Mouse (Mus musculus) neural tube, embryonic 11.5 days (tissue): ENCODE data around the gene Atf3. TPM values are rescaled to one million over a fixed set of nuclear protein-coding genes. Genes with fewer than 3 reads are reported as not detected.

ENCODE experiments used
- ATAC-seq: fragments of 200-750 bp; cut with Nextera tagmentation; 2 replicates; pipeline ENCODE4 v1.8.0; 2017; ENCODE audit warnings: moderate number of reproducible peaks, mild to moderate bottlenecking, moderate TSS enrichment, moderate library complexity; ENCODE audit not compliant: insufficient read depth, low FRiP score, low TSS enrichment
- DNase-seq: peaks from one replicate; pipeline ENCODE4 v3.0.0-alpha.2; 2015; ENCODE audit warnings: low spot score
- H3K27ac ChIP-seq: fragments of 300-500 bp; sonication (generic); 2 replicates; pipeline ENCODE4 v1.5.1; 2014; ENCODE audit warnings: low read depth, mild to moderate bottlenecking, low read length
- H3K27me3 ChIP-seq: fragments of 300-500 bp; sonication (generic); 2 replicates; pipeline ENCODE4 v1.6.1; 2014; ENCODE audit warnings: mild to moderate bottlenecking, low read length, mixed read lengths; ENCODE audit not compliant: control insufficient read depth, insufficient read depth
- H3K36me3 ChIP-seq: fragments of 300-500 bp; sonication (generic); 2 replicates; pipeline ENCODE4 v1.6.1; 2014; ENCODE audit warnings: mild to moderate bottlenecking, low read length, moderate library complexity, mixed read lengths; ENCODE audit not compliant: control insufficient read depth, insufficient read depth
- H3K4me1 ChIP-seq: fragments of 300-500 bp; sonication (generic); 2 replicates; pipeline ENCODE4 v1.6.1; 2014; ENCODE audit warnings: low read length, mixed read lengths; ENCODE audit not compliant: control insufficient read depth, insufficient read depth
- H3K4me2 ChIP-seq: fragments of 300-500 bp; sonication (generic); 2 replicates; pipeline ENCODE4 v1.6.1; 2014; ENCODE audit warnings: low read depth, mild to moderate bottlenecking, moderate library complexity
- H3K4me3 ChIP-seq: fragments of 300-500 bp; sonication (generic); 2 replicates; pipeline ENCODE4 v1.5.1; 2014; ENCODE audit warnings: low read depth, low read length
- H3K9ac ChIP-seq: fragments of 300-500 bp; sonication (generic); 2 replicates; pipeline ENCODE4 v1.6.1; 2014; ENCODE audit warnings: mild to moderate bottlenecking, low read length
- H3K9me3 ChIP-seq: fragments of 300-500 bp; sonication (generic); 2 replicates; pipeline ENCODE4 v1.6.1; 2016; ENCODE audit warnings: low read length; ENCODE audit not compliant: control insufficient read depth
- WGBS: fragments of 180-500 bp; shearing (Covaris S2); extraction: QIAGEN DNeasy Blood & Tissue Kit; methylation state at CpG from one replicate; pipeline ENCODE4 v1.1.7; 2014; 5-methylcytosine and 5-hydroxymethylcytosine counted together
- polyA plus RNA-seq: library from polyadenylated mRNA; unstranded; fragments of >200 nt; fragmentation: Nextera tagmentation; extraction: Ambion mirVana; gene quantifications from 2 replicates; pipeline ENCODE4 v1.2.1, GENCODE M21; 2014

Gene Atf3
- polyA plus RNA-seq, 1 experiment from 2014 or later, result 3.2 TPM

- no peak overlapping the region for H3K4me2 ChIP-seq
- no peaks in the 10 kb centered on the region for H3K36me3 ChIP-seq
- ATAC-seq (no peak), DNase-seq (no peak)
- no peak overlapping the region for H3K4me3 ChIP-seq
- no peak overlapping the region for H3K9ac ChIP-seq
- H3K4me1 ChIP-seq, result no peaks in the 10 kb centered on the region
- H3K27me3 ChIP-seq, result no peaks in the 10 kb centered on the region
- no peaks in the 10 kb centered on the region for H3K9me3 ChIP-seq
- no peak overlapping the region for H3K27ac ChIP-seq
- 57% methylated on average over 4 of the region's 4 CpGs for WGBS
Measured at GRCm38 (mm10) chr1:191135406-191135805, 82.4 kb downstream of the Atf3 start.

GRCm38 (mm10) chr1:191132934-191133333 lies 84.9 kb downstream of the Atf3 start:
- Histone ChIP-seq H3K9me3 (no peaks in the 10 kb centered on the region), H3K36me3 (no peaks in the 10 kb centered on the region), H3K9ac (no peak overlapping the region), H3K4me1 (no peaks in the 10 kb centered on the region), H3K4me3 (no peak overlapping the region), H3K27ac (no peak overlapping the region), H3K4me2 (no peak overlapping the region), H3K27me3 (no peaks in the 10 kb centered on the region)
- ATAC-seq (no peak), DNase-seq (no peak)
- WGBS, result 82% methylated on average over 5 of the region's 5 CpGs

DNA sequence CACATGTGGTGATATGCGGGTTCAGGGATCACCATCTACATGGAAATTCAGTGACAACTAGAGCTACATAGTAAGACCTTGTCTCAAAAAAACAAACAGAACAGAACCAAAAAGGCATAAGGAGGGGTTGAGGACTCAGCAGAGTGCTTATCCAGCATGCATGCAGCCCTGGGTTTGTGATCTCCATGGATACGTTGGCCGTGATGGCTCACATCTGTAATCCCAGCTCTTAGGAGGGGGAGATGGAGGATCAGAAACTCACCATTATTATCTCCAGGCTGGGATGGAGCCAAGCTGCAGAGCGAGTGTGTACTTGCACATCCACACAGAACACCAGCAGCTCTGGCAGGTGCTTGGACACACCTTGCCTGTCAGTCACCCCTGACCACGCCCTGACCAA lies 85.6 kb downstream of the Atf3 start:
- WGBS, result 79% methylated on average over 5 of the region's 5 CpGs
- H3K4me2 ChIP-seq, result no peak overlapping the region

GRCm38 (mm10) chr1:191131692-191132091 lies 86.1 kb downstream of the Atf3 start:
- H3K4me2 ChIP-seq, result no peak overlapping the region
- ATAC-seq, result no peak
- no peaks in the 10 kb centered on the region for H3K27me3 ChIP-seq
- DNase-seq, result no peak
- no peak overlapping the region for H3K27ac ChIP-seq
- 89% methylated on average over 2 of the region's 2 CpGs for WGBS
- H3K4me3 ChIP-seq, result no peak overlapping the region
- no peaks in the 10 kb centered on the region for H3K4me1 ChIP-seq
- no peak overlapping the region for H3K9ac ChIP-seq
- H3K9me3 ChIP-seq, result no peaks in the 10 kb centered on the region
- H3K36me3 ChIP-seq, result no peaks in the 10 kb centered on the region

More for the DNA sequence above, 85.6 kb downstream of the Atf3 start:
- Histone ChIP-seq H3K4me1 (no peaks in the 10 kb centered on the region), H3K36me3 (no peaks in the 10 kb centered on the region), H3K9ac (no peak overlapping the region), H3K9me3 (no peaks in the 10 kb centered on the region), H3K27me3 (no peaks in the 10 kb centered on the region), H3K27ac (no peak overlapping the region), H3K4me3 (no peak overlapping the region)
- DNase-seq (no peak), ATAC-seq (no peak)

DNA sequence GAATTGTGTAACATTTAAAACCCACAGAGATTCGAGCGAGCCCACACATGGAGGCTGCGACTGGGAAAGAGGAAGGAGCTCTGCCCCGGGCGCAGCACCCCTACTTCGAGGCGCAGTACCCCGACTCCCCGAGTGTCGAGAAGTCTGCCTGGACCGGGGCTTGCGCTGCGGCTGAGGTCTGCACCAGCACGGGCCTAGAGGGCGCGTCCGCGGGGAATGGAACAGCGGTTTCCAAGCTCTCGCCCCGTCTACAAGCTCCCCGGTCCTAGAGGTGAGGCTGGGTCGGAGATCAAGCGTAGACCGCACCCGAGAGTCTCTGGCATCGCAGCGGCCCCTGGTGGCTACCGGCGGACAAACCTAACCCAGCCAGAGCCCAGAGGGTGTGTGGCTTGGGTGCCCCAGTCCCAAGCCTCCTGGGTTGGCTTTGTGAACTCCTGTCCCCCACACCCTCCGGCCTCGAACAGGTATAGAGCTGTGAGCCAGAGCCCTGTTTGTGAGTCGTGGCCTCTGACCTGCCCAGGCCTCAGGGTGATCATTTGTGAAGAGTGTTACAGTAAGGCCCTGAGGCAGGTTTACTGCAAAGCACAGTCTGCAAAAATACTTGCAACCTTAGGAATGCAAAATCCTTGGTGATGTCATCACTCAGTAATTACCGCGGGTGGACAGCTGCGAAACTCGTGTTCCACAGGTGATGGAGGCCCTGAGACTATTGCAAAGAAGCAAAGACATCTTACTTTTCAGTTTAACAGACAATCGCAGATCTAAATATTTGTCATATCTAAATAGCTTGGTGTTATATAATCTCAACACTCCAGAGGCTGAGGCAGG lies 91.8 kb downstream of the Atf3 start:
- no peaks in the 10 kb centered on the region for H3K36me3 ChIP-seq
- WGBS, result 17% methylated on average over 38 of the region's 38 CpGs
- H3K4me2 ChIP-seq, result peak overlapping the region; percentile 40
- ATAC-seq (no peak), DNase-seq (peak; percentile 76)
- peak overlapping the region; percentile 24; the same call in 1 of the 2 replicates for H3K9ac ChIP-seq
- H3K4me1 ChIP-seq, result no peaks in the 10 kb centered on the region
- H3K4me3 ChIP-seq, result peak overlapping the region; percentile 20; the same call in 1 of the 2 replicates
- H3K27ac ChIP-seq, result no peak overlapping the region
- no peaks in the 10 kb centered on the region for H3K9me3 ChIP-seq
- 0 out of 2 replicates have a peak, but pooled peaks cover 4% of the 10 kb centered on the region for H3K27me3 ChIP-seq

- H3K27me3 ChIP-seq, result 0 out of 2 replicates have a peak, but pooled peaks cover 4% of the 10 kb centered on the region
- H3K9me3 ChIP-seq, result no peaks in the 10 kb centered on the region
- no peak overlapping the region for H3K4me3 ChIP-seq
- no peak overlapping the region for H3K4me2 ChIP-seq
- H3K27ac ChIP-seq, result no peak overlapping the region
- H3K4me1 ChIP-seq, result no peaks in the 10 kb centered on the region
- no peak overlapping the region for H3K9ac ChIP-seq
- no peak for ATAC-seq
- H3K36me3 ChIP-seq, result no peaks in the 10 kb centered on the region
- WGBS, result 66% methylated on average over 4 of the region's 4 CpGs
- no peak for DNase-seq
Measured at GRCm38 (mm10) chr1:191124288-191124687, 93.6 kb downstream of the Atf3 start.

DNA sequence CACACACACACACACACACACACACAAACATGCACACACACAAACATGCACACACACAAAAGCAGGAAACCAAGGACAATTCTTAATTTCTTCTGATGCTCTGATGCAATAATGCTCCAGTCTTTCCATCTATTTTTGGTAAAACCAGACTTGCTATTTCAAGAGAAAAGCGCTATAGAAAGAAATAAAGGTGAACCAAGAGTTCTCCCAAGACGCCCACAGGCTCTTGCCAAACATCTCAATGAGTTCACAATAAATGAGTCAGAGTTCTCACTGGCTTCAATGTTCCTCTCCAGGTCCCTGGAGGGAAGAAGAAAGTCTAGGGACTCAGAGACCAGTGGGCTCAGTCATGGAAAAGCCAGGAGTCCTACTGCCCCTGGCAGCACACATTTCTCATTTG lies 94.1 kb downstream of the Atf3 start:
- Histone ChIP-seq H3K4me1 (no peaks in the 10 kb centered on the region), H3K9ac (no peak overlapping the region), H3K36me3 (no peaks in the 10 kb centered on the region), H3K27ac (no peak overlapping the region), H3K9me3 (no peaks in the 10 kb centered on the region), H3K4me3 (no peak overlapping the region), H3K27me3 (0 out of 2 replicates have a peak, but pooled peaks cover 4% of the 10 kb centered on the region), H3K4me2 (no peak overlapping the region)
- 88% methylated on average over 2 of the region's 2 CpGs for WGBS
- ATAC-seq (no peak), DNase-seq (no peak)

- DNase-seq (no peak), ATAC-seq (no peak)
- H3K27me3 ChIP-seq, result 0 out of 2 replicates have a peak, but pooled peaks cover 4% of the 10 kb centered on the region
- no peaks in the 10 kb centered on the region for H3K4me1 ChIP-seq
- no peaks in the 10 kb centered on the region for H3K9me3 ChIP-seq
- H3K4me2 ChIP-seq, result no peak overlapping the region
- H3K4me3 ChIP-seq, result no peak overlapping the region
- 79% methylated on average over 3 of the region's 3 CpGs for WGBS
- H3K9ac ChIP-seq, result no peak overlapping the region
- H3K36me3 ChIP-seq, result no peaks in the 10 kb centered on the region
- H3K27ac ChIP-seq, result no peak overlapping the region
Measured at GRCm38 (mm10) chr1:191122744-191123143, 95.1 kb downstream of the Atf3 start.
